Mouse (Mus musculus) cerebellum, adult 11-12 months (tissue): ENCODE measurements around the gene Nek11.

Source experiments
- DNase-seq: peaks from one replicate; pipeline ENCODE4 v3.0.0; 2022

The Nek11 gene

DNA sequence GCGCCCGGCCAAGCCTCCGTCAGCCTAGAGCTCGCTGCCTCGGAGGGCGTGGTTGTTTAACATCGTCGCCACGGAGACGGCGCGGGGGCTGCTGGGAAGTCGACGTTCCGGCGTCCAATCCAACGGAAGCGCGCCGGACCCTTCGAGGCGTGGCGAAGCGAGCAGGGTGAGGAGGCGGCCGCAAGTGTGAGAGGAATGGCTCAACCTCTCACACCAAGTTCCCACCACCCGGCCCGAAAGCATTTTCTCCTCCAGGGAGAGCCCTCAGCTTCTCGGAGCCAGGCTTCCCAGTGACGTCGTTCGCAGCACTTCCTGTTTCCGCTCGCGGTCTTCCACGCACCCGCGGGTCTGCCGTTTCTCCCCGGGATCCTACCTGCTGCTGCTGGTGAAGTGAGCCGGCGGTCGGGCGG, at the start of gene Nek11, which contains the start of gene Aste1:
Gene Nek11, minus strand, starts transcription at position 307 of the 410 bp plus-strand sequence.
Gene Aste1, plus strand, starts transcription at position 175 of the 410 bp plus-strand sequence.
- DNase-seq, result peak; percentile 86

- DNase-seq, result no peak
Measured at GRCm38 (mm10) chr9:105408549-105408948, 13.2 kb upstream of the Nek11 start.

- DNase-seq, result no peak
Measured at GRCm38 (mm10) chr9:105394720-105395119, 604 bp downstream of the Nek11 start.

- no peak for DNase-seq
Measured at GRCm38 (mm10) chr9:105390616-105391015, 4.7 kb downstream of the Nek11 start.

DNA sequence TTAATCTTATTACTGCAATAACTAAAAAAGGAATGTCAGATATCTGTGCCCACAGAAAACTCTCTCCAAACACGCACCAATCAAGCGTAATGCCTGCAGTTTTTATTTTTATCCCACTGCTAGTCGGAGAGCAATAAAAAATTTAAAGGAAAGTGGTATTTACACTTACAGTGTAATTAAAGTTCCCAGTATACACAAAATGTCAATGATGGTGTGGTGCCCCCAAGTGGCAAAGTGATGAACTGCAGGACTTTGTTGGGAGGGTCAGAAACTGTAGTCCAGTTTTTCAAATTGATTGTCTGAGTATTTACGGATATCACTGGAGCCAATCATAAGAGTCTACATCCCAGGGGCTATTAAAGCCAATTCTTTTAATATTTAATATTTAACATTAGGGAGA, 6.0 kb downstream of the Nek11 start:
- DNase-seq, result no peak

DNA sequence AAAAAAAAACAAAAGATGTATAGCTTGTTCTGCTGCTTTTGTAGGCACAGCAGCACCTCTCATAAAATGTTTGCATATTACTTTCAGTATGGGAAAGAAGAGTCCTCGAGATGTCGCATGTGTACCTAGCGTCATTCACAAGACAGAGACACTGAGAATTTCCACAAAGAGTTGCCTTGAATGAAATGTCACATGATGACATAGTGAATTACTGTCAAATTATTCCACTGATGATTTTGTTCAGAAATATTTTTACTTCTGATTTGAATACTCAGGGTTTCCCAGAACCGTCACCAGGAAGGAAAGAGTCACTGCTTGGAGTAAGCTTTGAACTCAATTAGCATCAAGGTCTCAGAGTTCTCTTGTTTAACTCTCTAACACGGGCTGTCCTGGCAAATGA, 7.9 kb downstream of the Nek11 start:
- DNase-seq, result no peak

DNA sequence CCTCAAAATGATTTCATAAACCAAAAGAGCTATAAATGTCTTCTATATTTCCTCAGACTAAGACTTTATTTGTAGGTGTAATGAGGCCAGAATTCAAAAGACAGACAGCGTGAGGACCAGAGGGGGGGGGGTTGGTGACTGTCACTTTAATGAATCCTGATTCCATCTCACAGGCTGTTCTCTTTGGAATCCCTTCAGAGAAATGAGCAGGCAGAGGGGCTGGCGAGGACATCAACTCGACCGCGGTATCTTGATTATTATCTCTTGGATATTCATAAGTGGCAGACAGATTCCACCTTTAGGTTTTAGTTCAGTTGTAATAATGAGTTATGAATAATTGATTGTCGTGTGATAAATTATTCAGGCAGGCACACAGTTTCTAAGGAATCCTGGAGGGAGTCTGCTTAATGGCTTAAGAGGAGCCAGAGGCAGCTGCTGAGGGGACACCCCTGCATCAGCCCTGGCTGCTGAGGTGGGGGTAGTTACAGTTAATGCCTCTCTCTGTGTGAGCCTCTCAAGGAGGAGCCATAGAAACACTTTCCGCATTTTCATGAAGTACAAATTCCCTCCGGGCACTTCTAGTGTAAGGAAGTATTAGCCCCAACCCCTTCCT, 15.7 kb downstream of the Nek11 start:
- no peak for DNase-seq

DNA sequence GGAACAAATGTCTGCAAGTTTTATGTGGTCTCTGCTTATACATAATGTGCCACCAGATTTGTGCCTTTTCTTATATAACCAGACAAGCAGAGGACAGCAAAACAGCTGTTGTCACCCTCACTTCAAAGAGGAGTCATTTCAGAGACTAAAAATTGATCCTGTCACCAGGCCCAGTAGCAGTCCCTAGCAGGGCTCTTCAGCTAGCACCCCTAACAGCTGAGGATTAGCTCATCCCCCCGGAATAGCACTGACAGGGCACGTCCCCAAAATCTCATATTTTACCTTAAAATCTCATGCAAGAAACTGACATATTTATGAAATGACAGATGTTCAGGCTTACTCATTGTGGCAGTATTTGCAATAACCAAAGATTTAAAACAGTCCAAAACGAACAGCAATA, 17.7 kb downstream of the Nek11 start:
- DNase-seq, result no peak

DNA sequence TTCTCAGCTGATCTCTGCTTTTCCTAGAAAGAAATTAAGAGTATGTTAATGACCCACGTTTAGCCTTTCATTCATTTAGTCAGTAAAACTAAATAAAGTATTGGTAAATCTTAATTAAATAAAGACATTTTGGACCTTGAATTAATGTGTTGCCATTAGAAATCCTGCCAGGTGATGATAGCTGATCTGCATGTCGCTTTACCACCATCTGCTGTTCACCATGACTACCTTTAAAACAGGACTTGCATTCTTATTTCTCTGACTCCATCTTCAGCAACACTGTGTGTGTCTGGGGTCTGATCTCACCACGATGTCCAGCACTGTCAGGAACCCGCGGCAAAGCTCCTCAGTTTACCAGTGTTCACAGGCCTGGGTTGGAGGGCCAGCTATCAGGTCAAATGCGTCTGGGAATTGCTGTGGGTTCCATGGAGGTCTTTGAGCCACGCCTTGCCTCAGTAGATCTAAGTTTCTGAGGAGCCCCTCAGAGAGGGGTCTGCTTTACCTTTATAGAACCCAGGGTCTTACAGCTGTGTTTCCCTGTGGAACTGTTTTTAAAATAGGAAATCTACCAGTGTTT, 18.3 kb downstream of the Nek11 start:
- DNase-seq, result no peak

DNA sequence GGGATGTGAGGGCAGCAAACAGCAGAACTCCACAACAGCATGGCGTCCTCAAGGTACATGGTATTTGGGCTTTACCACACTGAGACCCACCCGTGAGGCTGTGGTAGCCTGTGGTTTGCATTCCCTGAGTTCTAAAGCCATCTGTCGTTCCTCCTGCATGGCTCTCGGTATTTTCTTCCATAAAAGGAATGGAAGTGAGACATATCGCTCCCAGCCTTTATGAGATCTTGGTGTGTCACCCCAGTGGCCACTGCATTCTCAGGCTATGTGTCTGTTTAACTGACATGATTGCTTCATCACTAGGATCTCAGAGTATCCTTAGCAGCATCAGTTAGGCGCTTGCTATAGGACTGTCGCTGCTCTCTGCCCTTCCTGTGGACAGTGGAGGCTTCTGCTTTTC, 18.9 kb downstream of the Nek11 start:
- DNase-seq, result no peak

GRCm38 (mm10) chr9:105374361-105374760, 21.0 kb downstream of the Nek11 start:
- no peak for DNase-seq

- no peak for DNase-seq
Measured at GRCm38 (mm10) chr9:105368605-105369004, 26.7 kb downstream of the Nek11 start.

- DNase-seq, result no peak
Measured at GRCm38 (mm10) chr9:105366199-105366598, 29.1 kb downstream of the Nek11 start.

DNA sequence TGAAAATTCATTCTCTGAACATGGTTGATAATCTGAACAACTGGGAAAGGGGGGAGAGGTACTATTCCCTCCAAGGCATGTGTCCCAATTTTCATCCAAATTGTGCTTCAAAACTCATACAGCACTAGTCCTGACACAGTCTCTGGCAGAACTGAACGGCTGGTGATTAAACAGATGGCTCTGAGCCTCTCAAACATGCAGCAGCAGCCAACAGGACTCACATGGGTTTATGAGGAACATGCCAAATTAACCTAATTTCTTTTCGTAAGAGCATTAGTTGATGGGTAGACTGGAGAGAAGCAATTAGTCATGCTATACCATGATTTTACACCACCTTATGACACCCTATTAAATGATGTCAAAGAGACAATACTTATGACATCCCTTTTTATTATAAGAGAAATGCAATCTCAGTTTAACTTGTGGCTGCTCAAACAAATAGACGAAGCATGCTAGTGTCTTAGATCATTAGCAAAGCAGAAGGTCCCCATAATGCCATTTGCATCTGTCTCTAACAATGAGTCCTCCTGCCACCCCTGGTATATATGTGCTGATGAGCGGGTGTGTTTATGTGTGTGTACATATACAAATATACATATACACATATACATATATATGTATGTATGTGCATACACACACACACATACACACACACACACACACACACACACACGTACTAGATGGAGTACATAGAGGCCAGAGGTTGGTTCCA, 31.6 kb downstream of the Nek11 start:
- no peak for DNase-seq

DNA sequence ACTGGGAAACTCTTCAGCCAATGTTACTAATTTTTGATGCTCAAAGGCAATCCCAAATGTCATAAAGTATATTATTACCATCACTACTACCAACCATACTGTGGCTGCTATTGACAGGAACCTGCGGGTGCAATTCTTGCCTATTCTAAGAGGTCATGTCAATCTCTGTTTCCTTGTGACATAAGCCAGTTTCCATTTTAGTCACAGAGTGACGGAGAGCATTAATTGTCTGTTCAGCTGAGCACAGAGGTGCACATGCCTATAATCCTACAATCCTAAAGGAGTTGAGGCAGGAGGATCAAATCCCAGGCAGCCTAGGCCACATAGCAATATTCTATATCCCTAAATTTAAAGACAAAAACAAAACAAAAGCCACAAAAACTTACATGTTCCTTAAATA, 33.1 kb downstream of the Nek11 start:
- no peak for DNase-seq

DNA sequence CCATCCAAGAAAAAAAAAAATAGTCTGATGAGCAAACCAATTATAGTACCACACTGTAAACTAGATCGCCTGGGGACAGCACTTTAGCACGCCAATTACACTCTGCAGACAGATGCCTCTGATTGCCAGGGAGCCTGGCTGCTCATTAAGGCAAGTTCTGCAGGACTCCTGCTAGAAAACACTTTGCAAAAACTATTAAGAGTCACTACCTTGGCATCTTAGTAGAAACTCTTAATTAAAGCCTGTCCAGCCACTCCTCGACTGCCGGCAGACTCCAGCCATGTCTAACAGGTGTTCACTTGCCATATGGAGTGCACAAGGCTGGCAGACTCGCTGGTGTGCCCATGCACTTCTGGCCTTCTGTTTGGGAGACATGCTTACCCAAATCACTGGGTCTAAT, 46.3 kb downstream of the Nek11 start:
- no peak for DNase-seq

- DNase-seq, result no peak
Measured at GRCm38 (mm10) chr9:105348242-105349031, 46.9 kb downstream of the Nek11 start.

GRCm38 (mm10) chr9:105342994-105343656, 52.2 kb downstream of the Nek11 start:
- no peak for DNase-seq

- DNase-seq, result no peak
Measured at GRCm38 (mm10) chr9:105342565-105342964, 52.8 kb downstream of the Nek11 start.

GRCm38 (mm10) chr9:105332436-105333016, 62.8 kb downstream of the Nek11 start:
- DNase-seq, result no peak

GRCm38 (mm10) chr9:105321856-105322255, 73.5 kb downstream of the Nek11 start:
- no peak for DNase-seq

- no peak for DNase-seq
Measured at GRCm38 (mm10) chr9:105313250-105313649, 82.1 kb downstream of the Nek11 start.

GRCm38 (mm10) chr9:105312686-105313085, 82.6 kb downstream of the Nek11 start:
- no peak for DNase-seq
